Mouse (Mus musculus): ENCODE data around the gene 4930556J24Rik.

GRCm38 (mm10) chr11:3941371-3941770 lies 35.2 kb downstream of the 4930556J24Rik start:
- TF ChIP-seq CTCF (IDR thresholded peaks at IDR 0.05; ENCODE audit: low read depth, low read length), result no peak
- no peak for TF ChIP-seq EP300 (IDR thresholded peaks at IDR 0.05; ENCODE audit: insufficient read depth, low read depth, low read length)
- no peak for TF ChIP-seq POLR2A (IDR thresholded peaks at IDR 0.05; ENCODE audit: insufficient read depth, low read length)
